Mouse (Mus musculus) intestine, embryonic 15.5 days (tissue): ENCODE measurements around the gene Flrt3. TPM values are rescaled to one million over a fixed set of nuclear protein-coding genes. Genes with fewer than 3 reads are reported as not detected.

Source experiments
- ATAC-seq: fragments of 200-750 bp; cut with Nextera tagmentation; 2 replicates; pipeline ENCODE4 v1.8.0; 2017; ENCODE audit warnings: moderate TSS enrichment, moderate library complexity
- H3K27ac ChIP-seq: fragments of 300-500 bp; sonication (generic); 2 replicates; pipeline ENCODE4 v1.5.1; 2015; ENCODE audit warnings: mild to moderate bottlenecking, inconsistent platforms
- H3K27me3 ChIP-seq: fragments of 300-500 bp; sonication (generic); replicated peaks from 2 replicates; pipeline ENCODE4 v1.6.1; 2015; ENCODE audit warnings: inconsistent platforms
- H3K36me3 ChIP-seq: fragments of 300-500 bp; sonication (generic); 2 replicates; pipeline ENCODE4 v1.6.1; 2015; ENCODE audit warnings: inconsistent platforms
- H3K4me1 ChIP-seq: fragments of 300-500 bp; sonication (generic); replicated peaks from 2 replicates; pipeline ENCODE4 v1.6.1; 2015; ENCODE audit warnings: inconsistent platforms
- H3K4me2 ChIP-seq: fragments of 300-500 bp; sonication (generic); replicated peaks from 2 replicates; pipeline ENCODE4 v1.6.1; 2015; ENCODE audit warnings: mild to moderate bottlenecking, inconsistent platforms
- H3K4me3 ChIP-seq: fragments of 300-500 bp; sonication (generic); replicated peaks from 2 replicates; pipeline ENCODE4 v1.5.1; 2015; ENCODE audit warnings: inconsistent platforms
- H3K9ac ChIP-seq: fragments of 300-500 bp; sonication (generic); 2 replicates; pipeline ENCODE4 v1.6.1; 2015; ENCODE audit warnings: inconsistent platforms
- H3K9me3 ChIP-seq: fragments of 300-500 bp; sonication (generic); 2 replicates; pipeline ENCODE4 v1.6.1; 2016; ENCODE audit warnings: inconsistent platforms
- WGBS: fragments of 180-500 bp; shearing (Covaris S2); methylation state at CpG from one replicate; pipeline ENCODE4 v1.1.7; 2015; 5-methylcytosine and 5-hydroxymethylcytosine counted together
- polyA plus RNA-seq: library from polyadenylated mRNA; unstranded; fragments of >200 nt; fragmentation: Nextera tagmentation; extraction: Ambion mirVana; gene quantifications from 2 replicates; pipeline ENCODE4 v1.2.1, GENCODE M21; 2015

Gene Flrt3
- polyA plus RNA-seq, 1 experiment from 2014 or later: 29.3 TPM

GRCm38 (mm10) chr2:140673466-140673865 is 2.2 kb upstream of the Flrt3 start:
- Histone ChIP-seq H3K36me3 (no peaks in the 10 kb centered on the region), H3K27ac (no peak overlapping the region), H3K4me3 (no peak overlapping the region), H3K9me3 (no peaks in the 10 kb centered on the region), H3K4me2 (no peak overlapping the region), H3K9ac (no peak overlapping the region), H3K4me1 (no peaks in the 10 kb centered on the region), H3K27me3 (no peaks in the 10 kb centered on the region)
- 92% methylated on average over 5 of the region's 5 CpGs for WGBS
- no peak for ATAC-seq

- peak overlapping the region; percentile 55 for H3K4me3 ChIP-seq
- H3K4me2 ChIP-seq: peak overlapping the region; percentile 61
- peak overlapping the region; percentile 82 for H3K27ac ChIP-seq
- no peaks in the 10 kb centered on the region for H3K27me3 ChIP-seq
- H3K36me3 ChIP-seq: no peaks in the 10 kb centered on the region
- H3K9me3 ChIP-seq: no peaks in the 10 kb centered on the region
- peaks cover 3% of the 10 kb centered on the region; the same call in 1 of the 2 replicates for H3K4me1 ChIP-seq
- H3K9ac ChIP-seq: peak overlapping the region; percentile 57
- peak; percentile 41 for ATAC-seq
- under 1% methylated on average over 12 of the region's 12 CpGs for WGBS
These were observed 812 bp downstream of the Flrt3 start for GRCm38 (mm10) chr2:140670457-140670856.

GRCm38 (mm10) chr2:140669786-140670185 is 1.5 kb downstream of the Flrt3 start:
- H3K9me3 ChIP-seq: no peaks in the 10 kb centered on the region
- no peak for ATAC-seq
- H3K27me3 ChIP-seq: no peaks in the 10 kb centered on the region
- H3K36me3 ChIP-seq: no peaks in the 10 kb centered on the region
- no peak overlapping the region for H3K27ac ChIP-seq
- H3K4me3 ChIP-seq: peak overlapping the region; percentile 55
- H3K9ac ChIP-seq: no peak overlapping the region
- 50% methylated on average over 2 of the region's 2 CpGs for WGBS
- peak overlapping the region; percentile 61 for H3K4me2 ChIP-seq
- peaks cover 3% of the 10 kb centered on the region; the same call in 1 of the 2 replicates for H3K4me1 ChIP-seq

- Histone ChIP-seq H3K4me1 (peaks cover 3% of the 10 kb centered on the region; the same call in 1 of the 2 replicates), H3K36me3 (no peaks in the 10 kb centered on the region), H3K27ac (no peak overlapping the region), H3K4me3 (peak overlapping the region; percentile 27), H3K27me3 (no peaks in the 10 kb centered on the region), H3K4me2 (peak overlapping the region; percentile 53), H3K9ac (no peak overlapping the region), H3K9me3 (no peaks in the 10 kb centered on the region)
- WGBS: 44% methylated on average over 2 of the region's 2 CpGs
- ATAC-seq: no peak
These were observed 2.2 kb downstream of the Flrt3 start for GRCm38 (mm10) chr2:140669081-140669480.

GRCm38 (mm10) chr2:140668311-140668710 is 3.0 kb downstream of the Flrt3 start:
- peaks cover 3% of the 10 kb centered on the region; the same call in 1 of the 2 replicates for H3K4me1 ChIP-seq
- 0 out of 2 replicates have a peak overlapping the region, but pooled peaks have one; percentile 23 for H3K9ac ChIP-seq
- ATAC-seq: peak; percentile 57

GRCm38 (mm10) chr2:140667261-140668047 is 3.8 kb downstream of the Flrt3 start:
- no peak overlapping the region for H3K4me3 ChIP-seq

More at GRCm38 (mm10) chr2:140668311-140668710, 3.0 kb downstream of the Flrt3 start:
- Histone ChIP-seq H3K36me3 (no peaks in the 10 kb centered on the region), H3K9me3 (no peaks in the 10 kb centered on the region), H3K4me2 (peak overlapping the region; percentile 53), H3K4me3 (peak overlapping the region; percentile 27), H3K27me3 (no peaks in the 10 kb centered on the region), H3K27ac (no peak overlapping the region)
- 7% methylated on average over 8 of the region's 8 CpGs for whole genome bisulfite sequencing

GRCm38 (mm10) chr2:140666846-140667245 is 4.4 kb downstream of the Flrt3 start:
- no peak overlapping the region for H3K4me3 ChIP-seq
- WGBS: 36% methylated on average over 7 of the region's 7 CpGs

More at GRCm38 (mm10) chr2:140667261-140668047, 3.8 kb downstream of the Flrt3 start:
- WGBS: 57% methylated on average over 13 of the region's 13 CpGs
- no peaks in the 10 kb centered on the region for H3K9me3 ChIP-seq
- no peak for ATAC-seq
- H3K9ac ChIP-seq: no peak overlapping the region
- H3K4me2 ChIP-seq: peak overlapping the region; percentile 22
- H3K27me3 ChIP-seq: no peaks in the 10 kb centered on the region
- H3K36me3 ChIP-seq: no peaks in the 10 kb centered on the region
- peaks cover 3% of the 10 kb centered on the region; the same call in 1 of the 2 replicates for H3K4me1 ChIP-seq
- no peak overlapping the region for H3K27ac ChIP-seq

GRCm38 (mm10) chr2:140664381-140664780 is 6.9 kb downstream of the Flrt3 start:
- Histone ChIP-seq H3K9me3 (no peaks in the 10 kb centered on the region), H3K4me2 (no peak overlapping the region), H3K27me3 (no peaks in the 10 kb centered on the region), H3K27ac (no peak overlapping the region), H3K9ac (no peak overlapping the region), H3K4me3 (no peak overlapping the region), H3K36me3 (peaks cover 20% of the 10 kb centered on the region), H3K4me1 (peaks cover 3% of the 10 kb centered on the region; the same call in 1 of the 2 replicates)
- WGBS: 93% methylated on average over 4 of the region's 4 CpGs
- no peak for ATAC-seq

More at GRCm38 (mm10) chr2:140666846-140667245, 4.4 kb downstream of the Flrt3 start:
- Histone ChIP-seq H3K4me1 (peaks cover 3% of the 10 kb centered on the region; the same call in 1 of the 2 replicates), H3K36me3 (no peaks in the 10 kb centered on the region), H3K9ac (no peak overlapping the region), H3K27ac (no peak overlapping the region), H3K27me3 (no peaks in the 10 kb centered on the region), H3K9me3 (no peaks in the 10 kb centered on the region), H3K4me2 (peak overlapping the region; percentile 22; the same call in 1 of the 2 replicates)
- ATAC-seq: no peak

- no peak overlapping the region for H3K4me3 ChIP-seq
- no peak overlapping the region for H3K27ac ChIP-seq
- H3K9me3 ChIP-seq: no peaks in the 10 kb centered on the region
- no peak for ATAC-seq
- H3K4me2 ChIP-seq: no peak overlapping the region
- no peaks in the 10 kb centered on the region for H3K27me3 ChIP-seq
- WGBS: 83% methylated on average over 5 of the region's 5 CpGs
- H3K9ac ChIP-seq: no peak overlapping the region
- H3K4me1 ChIP-seq: peaks cover 3% of the 10 kb centered on the region; the same call in 1 of the 2 replicates
- peaks cover 20% of the 10 kb centered on the region for H3K36me3 ChIP-seq
These were observed 8.6 kb downstream of the Flrt3 start for GRCm38 (mm10) chr2:140662673-140663072.

- H3K9me3 ChIP-seq: no peaks in the 10 kb centered on the region
- ATAC-seq: no peak
- no peak overlapping the region for H3K4me3 ChIP-seq
- H3K4me1 ChIP-seq: no peaks in the 10 kb centered on the region
- no peaks in the 10 kb centered on the region for H3K27me3 ChIP-seq
- H3K4me2 ChIP-seq: no peak overlapping the region
- no peak overlapping the region for H3K9ac ChIP-seq
- 77% methylated on average over 2 of the region's 2 CpGs for WGBS
- no peaks in the 10 kb centered on the region for H3K36me3 ChIP-seq
- no peak overlapping the region for H3K27ac ChIP-seq
These were observed 17.3 kb downstream of the Flrt3 start for GRCm38 (mm10) chr2:140653978-140654377.

- Histone ChIP-seq H3K27ac (no peak overlapping the region), H3K27me3 (no peaks in the 10 kb centered on the region), H3K9me3 (no peaks in the 10 kb centered on the region), H3K4me3 (no peak overlapping the region), H3K4me2 (no peak overlapping the region), H3K9ac (no peak overlapping the region), H3K36me3 (no peaks in the 10 kb centered on the region), H3K4me1 (no peaks in the 10 kb centered on the region)
- no peak for ATAC-seq
These were observed 17.8 kb downstream of the Flrt3 start for GRCm38 (mm10) chr2:140653481-140653880.

GRCm38 (mm10) chr2:140621730-140622337 is 49.4 kb downstream of the Flrt3 start:
- Histone ChIP-seq H3K36me3 (no peaks in the 10 kb centered on the region), H3K4me3 (no peak overlapping the region), H3K27me3 (no peaks in the 10 kb centered on the region), H3K9ac (no peak overlapping the region), H3K4me2 (no peak overlapping the region), H3K9me3 (no peaks in the 10 kb centered on the region), H3K27ac (no peak overlapping the region), H3K4me1 (no peaks in the 10 kb centered on the region)
- WGBS: 53% methylated on average over 2 of the region's 2 CpGs
- no peak for ATAC-seq
